Mouse (Mus musculus): ENCODE results near the gene Pbld1. TPM values are rescaled to one million over a fixed set of nuclear protein-coding genes. Genes with fewer than 3 reads are reported as not detected.

The Pbld1 gene
- polyA plus RNA-seq, 1 experiment from 2014 or later, result 6.9 TPM

- no peak for ATAC-seq (replicated peaks; ENCODE audit: low FRiP score)
- 92% methylated on average over 6 of the region's 6 CpGs for WGBS
- Histone ChIP-seq H3K27ac (no peak overlapping the region), H3K36me3 (no peaks in the 10 kb centered on the region), H3K4me1 (no peaks in the 10 kb centered on the region), H3K9ac (no peak overlapping the region), H3K9me3 (replicated peaks) (no peaks in the 10 kb centered on the region), H3K4me2 (no peak overlapping the region), H3K4me3 (replicated peaks) (no peak overlapping the region), H3K27me3 (no peaks in the 10 kb centered on the region)
Measured at GRCm38 (mm10) chr10:63127156-63127555, 67.2 kb downstream of the Pbld1 start.

Other genes starting within 250 kb of the Pbld1 start
- gene Tet1, start 151.2 kb upstream of the Pbld1 start, polyA plus RNA-seq (2015; fragmentation: Nextera tagmentation; extraction: Ambion mirVana), result 28.5 and 32.9 TPM in 2 replicates
- gene Slc25a16, start 139.5 kb upstream of the Pbld1 start, polyA plus RNA-seq (2015; fragmentation: Nextera tagmentation; extraction: Ambion mirVana), result 15.0 and 15.8 TPM in 2 replicates
- gene Dna2, start 113.1 kb upstream of the Pbld1 start, polyA plus RNA-seq (2015; fragmentation: Nextera tagmentation; extraction: Ambion mirVana), result 20.8 and 22.2 TPM in 2 replicates
- gene Rufy2, start 79.9 kb upstream of the Pbld1 start, polyA plus RNA-seq (2015; fragmentation: Nextera tagmentation; extraction: Ambion mirVana), result 25.8 and 26.6 TPM in 2 replicates
- 124 and 125 TPM in 2 replicates for gene Hnrnph3, start 35.9 kb upstream of the Pbld1 start, polyA plus RNA-seq (2015; fragmentation: Nextera tagmentation; extraction: Ambion mirVana)
- gene Pbld2, start 35.8 kb upstream of the Pbld1 start, polyA plus RNA-seq (2015; fragmentation: Nextera tagmentation; extraction: Ambion mirVana), result 4.0 and 4.4 TPM in 2 replicates
- gene Atoh7, start 39.5 kb downstream of the Pbld1 start, polyA plus RNA-seq (2015; fragmentation: Nextera tagmentation; extraction: Ambion mirVana), result 0.10 TPM in 1 of 2 replicates, not detected in the other
- 0.26 and 0.62 TPM in 2 replicates for gene Mypn, start 143.8 kb downstream of the Pbld1 start, polyA plus RNA-seq (2015; fragmentation: Nextera tagmentation; extraction: Ambion mirVana)
- gene Herc4, start 183.6 kb downstream of the Pbld1 start, polyA plus RNA-seq (2015; fragmentation: Nextera tagmentation; extraction: Ambion mirVana), result 38.4 and 40.2 TPM in 2 replicates

All from kidney, embryonic 15.5 days (tissue).